ENCODE assay signal across 18 mouse cellular contexts in genomic region chr7:4515853-4516252, GRCm38 (mm10). TPM values are rescaled to one million over a fixed set of nuclear protein-coding genes. Genes with fewer than 3 reads are reported as not detected.
A peak's percentile ranks its signal among the peaks of the same experiment; 100 is the strongest.
DNase-seq lines count a peak whose midpoint lies in the region; ATAC-seq and TF ChIP-seq lines count a peak whose summit lies in the region.
"Had no signal": no experiment of that assay in that cellular context is flagged by ENCODE, and none has a peak within 500 bp of the region (broad histone marks: within the 10 kb centered on the region; RNA-seq: fewer than 3 reads in every experiment).

No protein-coding gene starts in this region.

- no peak for DNase-seq in hindbrain, embryonic 11.5 days (ENCODE audit: low spot score)
- no peak for DNase-seq in hindbrain, postnatal 0 days (ENCODE audit: low spot score)
- peak; percentile 33 for DNase-seq in R1 (ENCODE audit: low read depth, low spot score)
- no peak for DNase-seq in limb, embryonic 11.5 days (ENCODE audit: low spot score)
- no peak for DNase-seq in left cerebral cortex, postnatal 36 days (ENCODE audit: low spot score in 2 of 2)
- no peak for DNase-seq in B cell, adult 2 months
- DNase-seq: cerebellum, adult 9-10 months; gastrocnemius, postnatal 25 days; left cerebral cortex, postnatal 4 days; lung, embryonic 14.5 days; thymus, adult 2 months had no signal

- H3K9me3 ChIP-seq in hindbrain, embryonic 11.5 days (ENCODE audit: control insufficient read depth, low read length): no peaks in the 10 kb centered on the region
- H3K9me3 ChIP-seq in hindbrain, postnatal 0 days (ENCODE audit: low read length): no peaks in the 10 kb centered on the region
- H3K9me3 ChIP-seq in heart, embryonic 11.5 days (replicated peaks; ENCODE audit: control insufficient read depth, low read length): no peaks in the 10 kb centered on the region
- H3K9me3 ChIP-seq in limb, embryonic 11.5 days (ENCODE audit: control insufficient read depth, low read length): no peaks in the 10 kb centered on the region
- H3K9me3 ChIP-seq: forebrain, embryonic 15.5 days; neural tube, embryonic 13.5 days had no signal

- 67% methylated on average over 6 of the region's 6 CpGs for WGBS in hindbrain, embryonic 11.5 days
- 71% methylated on average over 6 of the region's 6 CpGs for WGBS in hindbrain, postnatal 0 days
- WGBS in heart, embryonic 11.5 days (ENCODE audit: insufficient replicate concordance): 35% methylated on average over 6 of the region's 6 CpGs
- WGBS in limb, embryonic 11.5 days: 52% methylated on average over 6 of the region's 6 CpGs

- no peak overlapping the region for H3K9ac ChIP-seq in hindbrain, embryonic 11.5 days (ENCODE audit: low read depth, low read length)
- H3K9ac ChIP-seq in hindbrain, postnatal 0 days (replicated peaks; ENCODE audit: low read length): no peak overlapping the region
- H3K9ac ChIP-seq in heart, embryonic 11.5 days (ENCODE audit: low read depth, low read length): peak overlapping the region; percentile 56
- no peak overlapping the region for H3K9ac ChIP-seq in limb, embryonic 11.5 days (ENCODE audit: low read length)
- H3K9ac ChIP-seq: forebrain, embryonic 15.5 days; lung, embryonic 14.5 days; neural tube, embryonic 13.5 days had no signal

- peak; percentile 26 for ATAC-seq in hindbrain, embryonic 11.5 days (ENCODE audit: low FRiP score)
- ATAC-seq in hindbrain, postnatal 0 days: no peak
- peak; percentile 25; the same call in 1 of the 2 replicates for ATAC-seq in heart, embryonic 11.5 days (replicated peaks; ENCODE audit: insufficient number of reproducible peaks, low FRiP score, low TSS enrichment)
- peak; percentile 37 for ATAC-seq in limb, embryonic 11.5 days (ENCODE audit: insufficient number of reproducible peaks, low FRiP score, low TSS enrichment, low read depth)
- ATAC-seq: CD4-positive, CD25-positive, alpha-beta regulatory T cell, adult 4 months; forebrain, embryonic 15.5 days; inflammation-experienced regulatory T-cells, adult 6 months had no signal

- no peak overlapping the region for H3K4me2 ChIP-seq in hindbrain, embryonic 11.5 days (replicated peaks; ENCODE audit: low read depth, low read length)
- no peak overlapping the region for H3K4me2 ChIP-seq in hindbrain, postnatal 0 days (ENCODE audit: low read depth, low read length)
- H3K4me2 ChIP-seq in heart, embryonic 11.5 days: peak overlapping the region; percentile 52
- peak overlapping the region; percentile 4; the same call in 1 of the 2 replicates for H3K4me2 ChIP-seq in limb, embryonic 11.5 days (ENCODE audit: low read depth, severe bottlenecking)
- H3K4me2 ChIP-seq: forebrain, embryonic 15.5 days; lung, embryonic 14.5 days; neural tube, embryonic 13.5 days had no signal

- intact Hi-C loops in left cerebral cortex, postnatal 36 days (cut with DNase I): no loop called here

- H3K27me3 ChIP-seq in hindbrain, embryonic 11.5 days (ENCODE audit: control insufficient read depth, insufficient read depth, low read length): no peaks in the 10 kb centered on the region
- no peaks in the 10 kb centered on the region for H3K27me3 ChIP-seq in hindbrain, postnatal 0 days (ENCODE audit: insufficient read depth, low read length)
- H3K27me3 ChIP-seq in heart, embryonic 11.5 days (ENCODE audit: control insufficient read depth, insufficient read depth, low read length): no peaks in the 10 kb centered on the region
- no peaks in the 10 kb centered on the region for H3K27me3 ChIP-seq in limb, embryonic 11.5 days (ENCODE audit: control insufficient read depth, insufficient read depth, low read length)
- H3K27me3 ChIP-seq: forebrain, embryonic 15.5 days had no signal

- H3K4me3 ChIP-seq in hindbrain, embryonic 11.5 days (ENCODE audit: low read depth, low read length): no peak overlapping the region
- H3K4me3 ChIP-seq in hindbrain, postnatal 0 days (ENCODE audit: low read length): no peak overlapping the region
- H3K4me3 ChIP-seq in heart, embryonic 11.5 days (ENCODE audit: low read depth, low read length): peak overlapping the region; percentile 16
- H3K4me3 ChIP-seq in limb, embryonic 11.5 days (ENCODE audit: low read depth, low read length): no peak overlapping the region
- H3K4me3 ChIP-seq: forebrain, embryonic 15.5 days; neural tube, embryonic 13.5 days had no signal

- no peaks in the 10 kb centered on the region for H3K36me3 ChIP-seq in hindbrain, embryonic 11.5 days (ENCODE audit: control insufficient read depth, insufficient read depth, low read length)
- H3K36me3 ChIP-seq in hindbrain, postnatal 0 days (ENCODE audit: insufficient read depth, low read length): no peaks in the 10 kb centered on the region
- no peaks in the 10 kb centered on the region for H3K36me3 ChIP-seq in heart, embryonic 11.5 days (ENCODE audit: control insufficient read depth, insufficient read depth, low read length)
- H3K36me3 ChIP-seq in limb, embryonic 11.5 days (ENCODE audit: control insufficient read depth, insufficient read depth, low read length): no peaks in the 10 kb centered on the region
- H3K36me3 ChIP-seq: forebrain, embryonic 15.5 days; neural tube, embryonic 13.5 days had no signal

- no peak overlapping the region for H3K27ac ChIP-seq in hindbrain, embryonic 11.5 days (ENCODE audit: low read depth, low read length)
- H3K27ac ChIP-seq in hindbrain, postnatal 0 days: no peak overlapping the region
- H3K27ac ChIP-seq in heart, embryonic 11.5 days (ENCODE audit: low read depth, low read length): peak overlapping the region; percentile 86
- H3K27ac ChIP-seq in limb, embryonic 11.5 days (replicated peaks; ENCODE audit: low read depth, low read length): no peak overlapping the region
- H3K27ac ChIP-seq: forebrain, embryonic 15.5 days; kidney, postnatal 0 days; neural tube, embryonic 13.5 days had no signal

- peaks cover 2% of the 10 kb centered on the region; the same call in 1 of the 2 replicates for H3K4me1 ChIP-seq in hindbrain, embryonic 11.5 days (replicated peaks; ENCODE audit: control insufficient read depth, insufficient read depth, low read length)
- no peaks in the 10 kb centered on the region; the same call in 1 of the 2 replicates for H3K4me1 ChIP-seq in hindbrain, postnatal 0 days (ENCODE audit: insufficient read depth, low read length)
- H3K4me1 ChIP-seq in heart, embryonic 11.5 days (ENCODE audit: control insufficient read depth, insufficient read depth, low read length): peaks cover 54% of the 10 kb centered on the region
- peaks cover 2% of the 10 kb centered on the region; the same call in 1 of the 2 replicates for H3K4me1 ChIP-seq in limb, embryonic 11.5 days (ENCODE audit: control insufficient read depth, insufficient read depth, low read length)

- no peak for TF ChIP-seq CTCF in hindbrain, postnatal 0 days (IDR thresholded peaks at IDR 0.05; ENCODE audit: low read depth)

RNA-seq across cellular contexts. Expression of gene Tnnt1, which starts 0.3 kb away (rescaled TPM):
- 18.1 and 27.4 TPM in 2 replicates for polyA plus RNA-seq in hindbrain, embryonic 11.5 days (2014; fragmentation: Nextera tagmentation; extraction: Ambion mirVana)
- total RNA-seq in hindbrain, postnatal 0 days (2014; rRNA removed): 0.93 and 3.5 TPM in 2 replicates
- polyA plus RNA-seq in hindbrain, postnatal 0 days (2015; fragmentation: Nextera tagmentation; extraction: Ambion mirVana): 2.9 and 3.6 TPM in 2 replicates
- polyA plus RNA-seq in heart, embryonic 11.5 days (2014; fragmentation: Nextera tagmentation; extraction: Ambion mirVana): 260 and 262 TPM in 2 replicates
- polyA plus RNA-seq in limb, embryonic 11.5 days (2014; fragmentation: Nextera tagmentation; extraction: Ambion mirVana): 59.4 and 64.7 TPM in 2 replicates
- total RNA-seq in left cerebral cortex, postnatal 36 days (2021): 1 to 10 TPM; 5.9 to 9.4 TPM

RNA-seq across cellular contexts. Expression of gene Tnni3, which starts 8.2 kb away (rescaled TPM):
- polyA plus RNA-seq in hindbrain, embryonic 11.5 days (2014; fragmentation: Nextera tagmentation; extraction: Ambion mirVana): 1.8 and 2.5 TPM in 2 replicates
- 1.9 TPM in 1 of 2 replicates, not detected in the other for total RNA-seq in hindbrain, postnatal 0 days (2014; rRNA removed)
- 2.1 and 3.9 TPM in 2 replicates for polyA plus RNA-seq in hindbrain, postnatal 0 days (2015; fragmentation: Nextera tagmentation; extraction: Ambion mirVana)
- polyA plus RNA-seq in heart, embryonic 11.5 days (2014; fragmentation: Nextera tagmentation; extraction: Ambion mirVana): 1,570 and 1,662 TPM in 2 replicates
- 3.2 and 5.3 TPM in 2 replicates for polyA plus RNA-seq in limb, embryonic 11.5 days (2014; fragmentation: Nextera tagmentation; extraction: Ambion mirVana)
- under 1 TPM in 1 of 2 experiments, not detected in 1; 0.52 TPM for total RNA-seq in left cerebral cortex, postnatal 36 days (2021)

RNA-seq across cellular contexts. Expression of gene Ppp1r12c, which starts 14.4 kb away (rescaled TPM):
- 38.8 and 44.0 TPM in 2 replicates for polyA plus RNA-seq in hindbrain, embryonic 11.5 days (2014; fragmentation: Nextera tagmentation; extraction: Ambion mirVana)
- 88.2 and 109 TPM in 2 replicates for total RNA-seq in hindbrain, postnatal 0 days (2014; rRNA removed)
- polyA plus RNA-seq in hindbrain, postnatal 0 days (2015; fragmentation: Nextera tagmentation; extraction: Ambion mirVana): 33.9 and 42.0 TPM in 2 replicates
- 32.9 and 33.4 TPM in 2 replicates for polyA plus RNA-seq in heart, embryonic 11.5 days (2014; fragmentation: Nextera tagmentation; extraction: Ambion mirVana)
- polyA plus RNA-seq in limb, embryonic 11.5 days (2014; fragmentation: Nextera tagmentation; extraction: Ambion mirVana): 40.9 and 46.0 TPM in 2 replicates
- 100 to 1,000 TPM; 142 to 168 TPM for total RNA-seq in left cerebral cortex, postnatal 36 days (2021)

RNA-seq across cellular contexts. Expression of gene Dnaaf3, which starts 16.4 kb away (rescaled TPM):
- polyA plus RNA-seq in hindbrain, embryonic 11.5 days (2014; fragmentation: Nextera tagmentation; extraction: Ambion mirVana): 1.2 and 1.3 TPM in 2 replicates
- 2.1 and 3.8 TPM in 2 replicates for total RNA-seq in hindbrain, postnatal 0 days (2014; rRNA removed)
- polyA plus RNA-seq in hindbrain, postnatal 0 days (2015; fragmentation: Nextera tagmentation; extraction: Ambion mirVana): 2.0 and 2.6 TPM in 2 replicates
- polyA plus RNA-seq in heart, embryonic 11.5 days (2014; fragmentation: Nextera tagmentation; extraction: Ambion mirVana): 0.19 and 0.44 TPM in 2 replicates
- 1.9 and 2.4 TPM in 2 replicates for polyA plus RNA-seq in limb, embryonic 11.5 days (2014; fragmentation: Nextera tagmentation; extraction: Ambion mirVana)
- under 1 TPM; 0.27 to 0.34 TPM for total RNA-seq in left cerebral cortex, postnatal 36 days (2021)
- total RNA-seq: gastrocnemius, postnatal 25 days had no signal

RNA-seq across cellular contexts. Expression of gene Syt5, which starts 31.5 kb away (rescaled TPM):
- 14.3 and 15.2 TPM in 2 replicates for polyA plus RNA-seq in hindbrain, embryonic 11.5 days (2014; fragmentation: Nextera tagmentation; extraction: Ambion mirVana)
- total RNA-seq in hindbrain, postnatal 0 days (2014; rRNA removed): 81.1 and 83.7 TPM in 2 replicates
- polyA plus RNA-seq in hindbrain, postnatal 0 days (2015; fragmentation: Nextera tagmentation; extraction: Ambion mirVana): 103 and 106 TPM in 2 replicates
- 0.77 and 1.3 TPM in 2 replicates for polyA plus RNA-seq in heart, embryonic 11.5 days (2014; fragmentation: Nextera tagmentation; extraction: Ambion mirVana)
- 4.1 and 4.2 TPM in 2 replicates for polyA plus RNA-seq in limb, embryonic 11.5 days (2014; fragmentation: Nextera tagmentation; extraction: Ambion mirVana)
- 100 to 1,000 TPM; 263 to 298 TPM for total RNA-seq in left cerebral cortex, postnatal 36 days (2021)
- total RNA-seq: megakaryocyte, adult 5-6 weeks had no signal

Comparison
In these comparisons a context has a peak if more than half of its experiments do, and no peak if none do; other contexts are left out.
1. H3K4me2 ChIP-seq: peak in heart, embryonic 11.5 days (single experiment) and limb, embryonic 11.5 days (single experiment); none in hindbrain, embryonic 11.5 days (single experiment) and hindbrain, postnatal 0 days (single experiment).
2. RNA of gene Tnni3, which starts 8.2 kb away (polyA plus RNA-seq): 1,570 to 1,662 TPM in heart, embryonic 11.5 days; 3.2 to 5.3 TPM in limb, embryonic 11.5 days, 2.1 to 3.9 TPM in hindbrain, postnatal 0 days and 1.8 to 2.5 TPM in hindbrain, embryonic 11.5 days; every median in the first group is over 100 times any median in the second.